Mouse (Mus musculus) T-cell, adult 66 days (primary cell): Measurements from ENCODE around the gene Mettl21c. TPM values are rescaled to one million over a fixed set of nuclear protein-coding genes. Genes with fewer than 3 reads are reported as not detected.

Source experiments
- total RNA-seq, 2 experiments: library from RNA; stranded (reverse); gene quantifications; 3 replicates in 1 of 2; 4 replicates in 1 of 2; pipeline ENCODE4 v1.2.4; 2023

Gene Mettl21c
- total RNA-seq = not detected

GRCm38 (mm10) chr1:44019934-44020333 lies at the start of gene Mettl21c:
Mettl21c (minus strand) TSS chr1:44020034.

GRCm38 (mm10) chr1:44061836-44062235 lies 42.0 kb upstream of the Mettl21c start, which contains the start of gene Gm8251:
Gm8251 (minus strand) TSS chr1:44061936.

Other genes starting within 250 kb of the Mettl21c start
- 10 to 100 TPM; 12.6 to 21.6 TPM for gene Uxs1, start 192.2 kb downstream of the Mettl21c start, total RNA-seq
- 100 to 1,000 TPM; 110 TPM for gene Tpp2, start 86.4 kb downstream of the Mettl21c start, total RNA-seq
- gene Gm8251, start 41.9 kb upstream of the Mettl21c start, total RNA-seq = under 1 TPM; 0.30 to 0.47 TPM
- gene Tex30, start 82.4 kb upstream of the Mettl21c start, total RNA-seq = 10 to 100 TPM; 32.0 to 40.4 TPM
- 1 to 10 TPM; 3.1 to 4.3 TPM for gene Kdelc1, start 98.8 kb upstream of the Mettl21c start, total RNA-seq
- 1 to 10 TPM; 7.8 to 9.1 TPM for gene Bivm, start 98.9 kb upstream of the Mettl21c start, total RNA-seq
- gene Ercc5, start 127.7 kb upstream of the Mettl21c start, total RNA-seq = 10 to 100 TPM; 27.0 to 27.4 TPM
- gene Mettl21e, start 198.9 kb upstream of the Mettl21c start, total RNA-seq = not detected